Mouse (Mus musculus) CD4-positive naive resting alpha-beta T cell, adult 76 days (primary cell): ENCODE results near the gene 8030411F24Rik. TPM values are rescaled to one million over a fixed set of nuclear protein-coding genes. Genes with fewer than 3 reads are reported as not detected.

Experiments used
- total RNA-seq: library from RNA; stranded (reverse); gene quantifications from one replicate; pipeline ENCODE4 v1.2.4, GENCODE M21; 2023

Gene 8030411F24Rik
- total RNA-seq: not detected

GRCm38 (mm10) chr2:148781709-148782108 lies at the start of gene 8030411F24Rik:
8030411F24Rik (plus strand) TSS chr2:148782009.

GRCm38 (mm10) chr2:148732327-148733000 lies 49.3 kb upstream of the 8030411F24Rik start, which contains the start of gene Napb:
Napb (minus strand) TSS chr2:148732467.

GRCm38 (mm10) chr2:148750058-148750457 lies 31.8 kb upstream of the 8030411F24Rik start, which contains the start of gene Cstl1:
Cstl1 (plus strand) TSS chr2:148750358.

GRCm38 (mm10) chr2:148771397-148771796 lies 10.4 kb upstream of the 8030411F24Rik start, which contains the start of gene Cst11:
Cst11 (minus strand) TSS chr2:148771497.

GRCm38 (mm10) chr2:148789142-148789541 lies 7.3 kb downstream of the 8030411F24Rik start, which contains the start of gene Cst12:
Cst12 (plus strand) TSS chr2:148789361.

GRCm38 (mm10) chr2:148798485-148798884 lies 16.7 kb downstream of the 8030411F24Rik start, which contains the start of gene Cst8:
Cst8 (plus strand) TSS chr2:148798785.

GRCm38 (mm10) chr2:148819909-148820308 lies 38.1 kb downstream of the 8030411F24Rik start, which contains the start of gene Cst13:
Cst13 (plus strand) TSS chr2:148820081.

GRCm38 (mm10) chr2:148834912-148835311 lies 53.1 kb downstream of the 8030411F24Rik start, which contains the start of gene Cst9:
Cst9 (plus strand) TSS chr2:148835147.

Other genes starting within 250 kb of the 8030411F24Rik start
- gene Nxt1, start 109.4 kb upstream of the 8030411F24Rik start, total RNA-seq: 14.8 TPM
- 6.7 TPM for gene Gzf1, start 101.0 kb upstream of the 8030411F24Rik start, total RNA-seq
- gene Napb, start 49.5 kb upstream of the 8030411F24Rik start, total RNA-seq: 0.62 TPM
- not detected for gene Cstl1, start 31.7 kb upstream of the 8030411F24Rik start, total RNA-seq
- not detected for gene Cst11, start 10.5 kb upstream of the 8030411F24Rik start, total RNA-seq
- not detected for gene Cst12, start 7.4 kb downstream of the 8030411F24Rik start, total RNA-seq
- gene Cst8, start 16.8 kb downstream of the 8030411F24Rik start, total RNA-seq: not detected
- gene Cst13, start 38.1 kb downstream of the 8030411F24Rik start, total RNA-seq: not detected
- gene Cst9, start 53.1 kb downstream of the 8030411F24Rik start, total RNA-seq: not detected
- not detected for gene 9230104L09Rik, start 83.0 kb downstream of the 8030411F24Rik start, total RNA-seq
- 76.8 TPM for gene Cst3, start 93.7 kb downstream of the 8030411F24Rik start, total RNA-seq
- gene Gm1330, start 221.2 kb downstream of the 8030411F24Rik start, total RNA-seq: not detected
- not detected for gene Gm10750, start 235.2 kb downstream of the 8030411F24Rik start, total RNA-seq